Mouse (Mus musculus): ENCODE measurements around the gene Epha8.

- TF ChIP-seq CTCF (IDR thresholded peaks at IDR 0.05) (no peak), POLR2A (IDR thresholded peaks at IDR 0.05; ENCODE audit: insufficient read depth, low read depth, low read length) (no peak)
Measured at GRCm38 (mm10) chr4:136977244-136977643, 20.6 kb upstream of the Epha8 start.

Data from heart, adult 2 months (tissue).